Mouse (Mus musculus) left cerebral cortex, postnatal 14 days (tissue): Measurements from ENCODE around the gene Ccpg1os. TPM values are rescaled to one million over a fixed set of nuclear protein-coding genes. Genes with fewer than 3 reads are reported as not detected.

Experiments
- DNase-seq, 2 experiments: peaks; one replicate each; pipeline ENCODE4 v3.0.0; 2021 to 2022; ENCODE audit warnings: low spot score in 2 of 2, mixed read lengths in 1 of 2
- intact Hi-C: fragments of 180-260 bp; cut with DNase I; formaldehyde crosslinking; loops from one replicate; pipeline ENCODE4 v1.15.1; 2025
- total RNA-seq, 2 experiments: library from RNA; stranded (reverse); gene quantifications; 2 replicates each; pipeline ENCODE4 v1.2.3; 2021

Gene Ccpg1os
- total RNA-seq, 2 experiments from 2014 or later = 7.6 to 8.6 TPM

DNA sequence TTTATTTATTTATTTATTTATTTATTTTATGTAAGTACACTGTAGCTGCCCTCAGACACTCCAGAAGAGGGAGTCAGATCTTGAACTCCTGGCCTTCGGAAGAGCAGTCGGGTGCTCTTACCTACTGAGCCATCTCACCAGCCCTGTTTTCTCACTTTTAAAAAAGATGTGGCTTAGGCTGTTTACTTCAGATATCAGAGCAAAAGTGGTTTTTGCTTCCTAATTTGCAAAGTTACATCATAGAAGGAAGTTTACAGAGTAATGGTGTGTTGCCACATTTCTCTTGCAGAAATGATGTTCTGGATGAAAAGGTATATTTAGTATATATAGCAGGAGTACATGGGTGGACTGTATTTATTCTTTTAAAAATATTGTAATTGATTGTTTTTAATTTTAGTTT is 6.2 kb upstream of the Ccpg1os start:
- intact Hi-C loops = no loop called here
- DNase-seq = no peak

DNA sequence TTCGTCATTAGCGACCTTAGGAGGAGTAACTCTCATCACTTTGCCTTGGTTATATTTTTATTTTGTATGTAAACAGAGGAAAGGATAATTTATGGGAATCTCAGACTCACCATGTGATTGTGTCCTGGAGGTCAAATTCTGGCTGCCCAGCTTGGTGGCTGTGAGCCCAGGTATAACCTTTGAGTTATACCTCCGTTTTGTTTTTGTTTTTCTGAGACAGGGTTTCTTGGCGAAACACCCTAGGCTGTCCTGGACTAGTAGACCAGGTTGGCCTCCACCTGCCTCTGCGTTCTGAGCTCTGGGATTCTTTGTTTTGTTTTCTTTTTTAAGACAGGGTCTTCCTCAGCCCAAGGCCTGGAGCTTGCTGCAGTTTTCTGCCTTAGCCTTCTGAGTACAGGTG is 3.5 kb upstream of the Ccpg1os start:
- no peak for DNase-seq
- intact Hi-C loops = no loop called here

DNA sequence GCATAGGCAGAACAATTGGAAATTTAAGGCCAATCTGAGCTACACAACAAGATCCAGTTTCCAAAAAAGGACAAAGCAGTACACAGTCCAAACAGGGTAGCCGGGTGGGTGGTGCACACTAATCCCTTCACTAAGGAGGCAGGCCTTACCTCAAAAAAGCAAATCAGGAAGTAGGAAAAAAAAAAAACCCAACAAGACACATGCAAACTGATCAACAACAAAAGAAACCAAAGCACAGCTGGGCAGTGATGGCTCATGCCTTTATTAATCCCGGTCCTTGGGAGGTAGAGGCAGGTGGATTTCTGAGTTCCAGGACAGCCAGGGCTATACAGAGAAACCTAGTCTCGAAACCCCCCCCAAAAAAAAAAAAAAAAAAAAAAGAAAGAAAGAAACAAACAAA is 2.5 kb upstream of the Ccpg1os start:
- intact Hi-C loops = no loop called here
- DNase-seq = no peak

DNA sequence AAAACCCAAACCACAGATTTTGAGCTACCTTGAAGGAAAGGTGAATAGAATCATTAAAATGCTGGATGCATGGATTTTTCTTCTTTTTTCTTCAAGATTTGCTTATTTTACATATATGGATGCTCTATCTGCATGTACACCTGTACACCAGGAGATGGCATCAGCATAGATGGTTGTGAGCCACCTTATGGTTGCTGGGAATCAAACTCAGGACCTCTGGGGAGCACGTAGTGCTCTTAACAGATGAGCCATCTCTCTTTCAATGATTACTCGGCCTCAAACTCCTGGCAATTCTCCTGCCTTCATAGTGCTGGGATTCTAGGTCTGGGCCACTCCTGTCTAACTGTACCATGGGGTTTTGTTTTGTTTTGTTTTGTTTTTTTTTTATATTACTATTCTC is 2.1 kb downstream of the Ccpg1os start:
- intact Hi-C loops = no loop called here
- DNase-seq = no peak

DNA sequence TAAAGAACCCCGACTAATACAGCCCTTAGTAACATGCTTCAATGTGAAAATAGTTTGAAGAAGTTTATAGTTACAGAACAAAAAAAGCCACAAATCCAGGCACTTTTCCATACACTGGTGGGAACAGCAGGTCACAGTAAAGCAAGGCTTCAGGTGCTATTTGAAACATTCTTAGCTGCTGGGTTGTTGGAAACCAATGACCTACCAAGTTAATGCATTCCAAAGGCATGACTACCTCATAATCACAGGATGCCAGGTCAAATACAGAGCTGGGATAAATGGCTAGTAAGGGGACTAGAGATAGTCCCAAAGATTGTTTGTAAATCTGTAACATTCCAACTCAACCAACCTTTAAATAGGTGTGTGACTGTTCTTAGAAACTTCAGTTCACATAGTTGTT is 9.9 kb downstream of the Ccpg1os start:
- intact Hi-C loops = no loop called here

DNA sequence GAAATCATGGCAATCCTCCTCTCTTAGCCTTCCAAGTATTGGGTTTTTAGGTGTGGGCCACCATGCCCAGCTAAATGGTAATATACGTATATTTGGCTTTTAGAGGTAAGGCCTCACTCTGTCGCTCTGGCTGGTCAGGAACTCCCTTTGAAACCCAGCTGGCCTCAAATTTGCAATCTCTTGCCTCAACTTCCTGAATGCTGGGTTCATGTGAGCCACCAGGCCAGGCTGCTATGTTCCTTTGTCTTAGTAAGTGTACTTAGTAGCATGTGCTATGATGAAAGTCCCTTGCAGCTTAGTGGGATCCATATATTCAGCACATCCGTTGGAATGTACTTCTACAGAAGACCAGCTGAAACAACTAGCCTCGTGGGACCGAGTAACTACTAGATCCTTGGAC is 10.4 kb downstream of the Ccpg1os start:
- DNase-seq = no peak
- intact Hi-C loops = no loop called here

More for the DNA sequence above, 9.9 kb downstream of the Ccpg1os start:
- no peak for DNase-seq

DNA sequence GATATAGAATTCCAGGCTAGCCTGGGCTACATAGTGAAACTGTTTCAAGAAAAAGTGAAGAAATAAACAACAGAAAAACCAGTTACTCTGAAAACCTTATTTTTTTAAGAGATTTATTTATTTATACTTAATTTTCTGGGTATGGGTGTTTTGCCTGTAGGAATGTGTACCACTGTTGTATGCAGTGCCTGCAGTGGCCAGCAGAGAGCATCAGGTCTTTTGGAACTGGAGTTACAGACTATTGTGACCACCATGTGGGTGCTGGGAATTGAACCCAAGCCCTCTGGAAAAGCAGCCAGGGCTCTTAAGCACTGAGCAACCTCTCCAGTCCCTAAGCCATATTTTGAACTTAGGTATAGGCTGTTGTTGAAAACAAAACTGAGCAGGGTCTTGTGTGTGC is 12.2 kb downstream of the Ccpg1os start:
- DNase-seq = no peak
- intact Hi-C loops = no loop called here

DNA sequence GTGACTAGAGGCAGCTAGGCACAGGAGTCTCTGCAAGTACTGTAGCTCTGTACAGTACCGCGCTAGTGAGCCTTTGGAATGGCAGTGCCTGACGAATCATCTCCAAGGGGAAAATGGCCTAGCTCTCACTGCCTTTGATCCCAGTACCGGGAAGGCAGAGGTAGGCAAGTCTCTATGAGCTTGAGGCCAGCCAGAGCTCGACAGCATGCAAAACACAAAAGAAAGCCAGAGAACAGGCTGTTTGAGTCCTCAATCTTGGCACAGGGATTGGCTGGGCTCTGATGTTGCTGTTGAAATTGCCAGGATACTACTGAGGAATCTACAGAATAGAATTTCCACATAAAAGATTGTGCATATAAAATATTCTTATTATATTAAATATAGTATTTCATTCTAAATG is 12.7 kb downstream of the Ccpg1os start:
- intact Hi-C loops = no loop called here
- DNase-seq = no peak

DNA sequence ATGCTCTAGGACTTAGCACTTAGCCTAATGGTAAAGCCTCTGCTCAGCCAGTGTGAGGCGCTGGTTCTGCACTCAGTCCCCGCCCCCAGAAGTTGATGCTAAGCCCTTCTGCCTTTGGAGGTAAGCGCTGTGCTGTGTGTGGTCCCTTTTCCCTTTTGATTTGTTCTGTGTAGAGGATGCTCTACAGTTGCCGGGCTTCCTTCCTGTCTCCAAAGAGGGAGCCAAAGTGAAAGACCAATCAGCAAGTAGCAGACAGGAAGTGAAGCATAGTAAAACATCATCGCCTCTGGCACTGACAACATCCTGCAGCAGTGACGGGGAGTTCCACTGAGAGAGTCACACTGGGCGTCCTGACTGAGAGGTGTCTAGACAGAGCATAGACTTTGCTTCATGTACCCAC is 15.3 kb downstream of the Ccpg1os start:
- intact Hi-C loops = loop anchor here (5.0 to 10.0 kb wide), 2 partner anchors 122 to 205 kb away; no protein-coding TSS in a partner anchor

DNA sequence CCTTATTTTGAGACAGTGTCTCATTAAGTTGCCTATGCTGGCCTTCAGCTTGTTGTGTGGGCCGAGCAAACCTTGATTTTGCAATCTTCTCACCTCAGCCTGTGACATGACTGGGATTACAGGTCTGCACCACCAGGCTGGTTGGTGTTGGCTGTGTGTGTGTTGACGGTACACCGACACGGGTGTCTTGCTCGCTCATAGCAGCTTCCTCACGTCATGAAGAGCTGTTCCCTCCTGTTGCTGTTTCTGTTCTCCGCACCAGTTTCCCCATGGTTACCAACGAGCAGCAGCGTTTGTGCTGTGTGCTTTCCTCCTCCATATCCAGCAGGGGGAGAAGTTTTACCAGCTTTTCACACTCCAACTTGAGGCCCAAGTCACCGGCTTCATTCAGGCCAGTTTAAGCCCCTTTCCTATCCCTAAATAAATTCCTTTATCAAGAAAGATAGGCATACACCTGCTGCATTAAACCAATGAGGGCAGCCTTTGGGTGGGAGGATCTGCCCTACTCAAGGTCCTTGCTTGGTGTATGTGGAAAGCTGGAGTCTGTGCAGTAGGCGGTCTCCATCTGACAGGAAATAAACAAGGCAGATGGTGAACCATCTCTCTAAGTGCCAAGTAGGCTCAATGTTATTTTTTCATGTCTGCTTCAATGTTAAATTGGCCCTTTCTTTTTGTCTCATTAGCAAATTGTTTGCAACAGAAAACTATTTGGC is 16.7 kb downstream of the Ccpg1os start:
- intact Hi-C loops = loop anchor here (5.0 to 10.0 kb wide), 2 partner anchors 124 to 204 kb away; no protein-coding TSS in a partner anchor
- DNase-seq = peak; percentile 68 to 89

More for the DNA sequence above, 15.3 kb downstream of the Ccpg1os start:
- DNase-seq = no peak

DNA sequence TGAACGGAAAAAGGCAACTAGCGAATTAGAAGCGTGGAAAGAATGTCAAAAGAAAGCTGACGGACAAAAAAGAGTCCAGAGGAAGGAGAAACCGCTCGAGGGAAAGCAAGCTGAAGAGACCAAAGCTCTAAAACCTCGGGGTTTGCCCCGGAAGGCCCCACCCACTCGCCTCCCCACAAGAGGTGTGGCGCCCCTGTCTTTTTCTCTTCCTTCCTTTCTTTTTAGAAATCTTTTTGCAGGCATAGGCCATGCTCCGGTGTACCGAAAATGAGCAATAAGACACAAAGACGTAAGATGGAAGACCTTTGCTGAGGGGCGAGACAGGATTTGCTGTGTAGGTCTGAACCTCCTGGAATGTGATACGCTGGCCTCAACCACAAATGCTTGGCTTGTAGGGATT is 23.2 kb downstream of the Ccpg1os start:
- DNase-seq = no peak
- intact Hi-C loops = loop anchor here (10.0 kb wide), 1 partner anchor 197 kb away; no protein-coding TSS in a partner anchor

DNA sequence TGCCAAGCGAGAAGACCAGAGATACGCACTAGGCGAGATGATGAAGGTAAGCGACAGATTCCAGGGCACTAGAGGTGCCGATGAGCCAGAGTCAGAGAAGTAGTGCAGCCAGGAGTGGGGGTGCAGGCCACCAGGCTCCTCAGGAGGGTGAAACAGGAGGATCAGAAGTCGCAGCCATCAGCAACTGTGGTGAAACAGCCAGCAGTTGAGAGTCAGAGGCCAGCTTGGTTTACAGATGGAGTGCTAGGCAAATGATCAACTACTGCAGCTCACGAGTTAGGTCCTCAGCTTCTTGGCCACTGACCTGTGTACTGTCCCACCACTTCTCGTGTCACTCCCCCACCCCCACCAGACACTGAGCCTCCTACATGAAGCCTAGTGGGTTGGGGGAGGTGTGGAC is 23.8 kb downstream of the Ccpg1os start:
- intact Hi-C loops = loop anchor here (10.0 kb wide), 1 partner anchor 197 kb away; no protein-coding TSS in a partner anchor
- no peak for DNase-seq

DNA sequence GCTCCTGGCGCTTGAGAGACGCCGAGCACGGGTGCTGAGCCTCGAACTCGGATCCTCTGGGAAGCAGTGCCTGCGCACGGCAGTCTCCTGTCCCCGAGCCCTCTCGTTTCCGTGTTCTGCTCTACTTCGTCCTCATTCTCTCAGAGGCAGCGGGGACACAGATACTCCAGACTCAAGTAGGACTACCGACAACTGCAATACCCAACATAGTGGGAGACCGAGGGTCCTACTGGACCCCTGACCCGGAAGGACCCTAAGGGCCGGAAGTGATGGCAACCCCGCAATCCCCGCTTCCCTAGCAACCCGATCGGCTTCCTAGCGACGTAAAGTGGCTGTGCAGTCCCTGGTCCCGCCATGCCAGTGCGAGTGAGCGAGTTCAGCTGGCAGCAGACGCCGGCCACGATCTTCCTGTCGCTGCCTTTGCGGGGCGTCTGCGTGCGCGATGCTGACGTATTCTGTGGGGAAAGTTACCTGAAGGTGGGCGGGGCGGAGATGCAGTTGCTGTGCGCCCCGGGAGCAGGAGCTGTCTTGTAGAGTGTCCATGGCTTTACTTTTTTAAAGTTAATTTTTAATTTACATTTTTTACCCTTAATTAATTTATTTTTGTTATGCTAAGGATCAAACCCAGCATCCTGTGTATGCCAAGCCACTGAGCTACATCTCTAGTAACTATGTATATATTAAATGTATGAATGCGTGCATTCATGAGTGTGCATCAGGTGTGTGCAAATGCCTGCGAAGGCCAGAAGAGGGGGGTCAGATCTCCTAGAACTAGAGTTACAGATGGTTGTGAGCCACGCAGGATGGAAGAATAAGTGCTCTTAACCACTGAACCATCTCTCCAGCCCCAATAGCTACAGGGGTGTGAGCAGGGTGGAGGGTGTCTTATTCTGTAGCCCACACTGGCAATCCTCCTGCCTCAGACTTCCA is 26.4 kb downstream of the Ccpg1os start, which contains the start of the genes Dyx1c1 and Gm44503:
Dyx1c1 (plus strand) TSS at position 265 of the 930 bp plus-strand sequence.
Gm44503 (plus strand) TSS at position 332 of the 930 bp plus-strand sequence.
- intact Hi-C loops = no loop called here

DNA sequence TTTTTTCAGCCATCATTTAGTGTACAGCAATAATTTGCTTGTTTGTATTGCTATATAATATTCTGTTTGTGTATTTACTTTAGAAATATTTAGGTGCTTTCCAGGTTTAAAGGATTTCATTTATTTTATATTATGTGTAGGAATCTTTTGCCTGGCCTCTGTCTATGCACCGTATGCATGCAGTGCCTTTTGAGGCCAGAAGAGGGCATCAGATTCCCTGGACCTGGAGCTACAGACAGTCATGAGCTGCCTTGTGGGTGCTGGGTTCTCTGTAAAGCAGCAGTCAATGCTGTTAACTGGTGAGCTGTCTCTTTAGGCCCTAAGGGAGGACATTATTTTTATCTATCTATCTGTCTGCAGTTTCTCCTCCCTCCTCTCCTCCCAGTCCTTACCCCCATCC is 29.6 kb downstream of the Ccpg1os start:
- peak; percentile 52 to 70 for DNase-seq
- intact Hi-C loops = no loop called here

More for the DNA sequence above, 26.4 kb downstream of the Ccpg1os start, which contains the start of the genes Dyx1c1 and Gm44503:
- peak; percentile 76 to 80 for DNase-seq

DNA sequence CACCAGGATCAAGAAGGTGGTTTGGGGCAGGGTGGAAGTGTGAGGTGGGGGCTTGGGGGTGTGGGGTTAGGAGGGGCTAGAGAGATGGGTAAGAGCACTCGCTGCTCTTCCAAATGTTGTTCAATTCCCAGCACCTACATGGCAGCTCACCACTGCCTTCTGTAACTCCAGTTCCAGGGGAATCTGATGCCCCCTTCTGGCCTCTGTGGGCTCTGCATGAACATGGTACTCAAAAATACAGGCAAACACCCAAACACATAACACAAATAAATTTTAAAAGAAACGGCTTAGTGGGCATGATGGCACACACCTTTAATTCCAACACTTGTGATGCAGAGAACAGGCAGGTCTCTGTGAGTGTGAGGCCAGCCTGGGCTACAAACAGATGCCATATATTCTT is 30.4 kb downstream of the Ccpg1os start:
- intact Hi-C loops = no loop called here
- DNase-seq = no peak

DNA sequence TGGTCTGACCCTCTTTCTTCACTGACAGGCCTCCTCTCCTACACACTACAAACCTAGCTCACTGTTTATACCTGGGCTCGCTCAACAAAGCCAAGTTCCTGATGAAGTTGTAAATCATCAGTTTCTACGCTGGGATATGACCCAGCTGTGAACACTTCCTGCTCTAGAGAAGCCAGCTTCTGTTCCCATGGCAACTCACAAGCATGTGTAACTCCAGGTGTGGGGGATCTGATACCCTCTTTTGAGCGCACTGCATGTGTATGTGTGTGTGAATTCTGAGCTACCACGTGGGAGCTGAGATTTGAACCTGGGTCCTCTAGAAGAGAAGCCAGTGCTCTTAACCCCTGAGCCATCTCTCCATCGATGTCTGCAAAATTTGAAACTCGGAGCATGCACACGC is 35.6 kb downstream of the Ccpg1os start:
- no peak for DNase-seq
- intact Hi-C loops = no loop called here

DNA sequence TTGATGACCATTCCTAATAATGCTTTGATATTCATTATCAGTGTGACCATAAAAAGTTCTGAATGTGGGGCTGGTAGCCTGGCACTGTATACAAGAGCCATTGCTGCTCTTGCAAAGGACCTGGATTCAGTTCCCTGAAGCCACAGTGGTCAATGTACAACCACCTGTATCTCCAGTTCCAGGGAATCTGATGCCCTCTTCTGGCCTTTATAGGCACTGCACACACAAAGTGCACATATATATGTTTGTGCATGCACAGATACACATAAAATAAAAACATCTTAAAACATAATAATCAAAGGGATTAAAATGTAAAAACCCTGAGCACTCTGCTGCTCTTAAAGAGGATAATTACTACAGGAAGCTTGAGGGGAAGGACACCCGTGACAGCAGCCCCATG is 38.2 kb downstream of the Ccpg1os start:
- DNase-seq = no peak
- intact Hi-C loops = no loop called here

DNA sequence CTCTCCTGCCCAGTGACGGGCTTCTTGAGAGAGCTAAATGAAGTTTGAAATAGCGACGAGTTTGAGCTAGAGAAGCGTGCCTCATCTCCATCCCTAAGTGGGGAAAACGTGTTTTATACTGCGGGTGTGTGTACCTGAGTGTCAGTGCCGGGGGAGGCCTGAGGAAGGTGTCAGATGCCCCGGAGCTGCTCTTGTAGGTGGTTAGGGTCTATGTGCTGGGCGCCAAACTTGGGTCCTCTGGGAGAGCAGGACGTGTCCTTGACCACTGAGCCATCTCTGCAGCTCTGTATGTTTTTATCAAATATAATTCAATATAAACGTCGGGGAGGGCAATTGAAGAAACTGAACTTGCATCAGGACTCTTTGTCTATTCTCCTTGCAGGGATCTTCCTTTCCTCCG is 40.9 kb downstream of the Ccpg1os start:
- intact Hi-C loops = no loop called here
- no peak for DNase-seq

DNA sequence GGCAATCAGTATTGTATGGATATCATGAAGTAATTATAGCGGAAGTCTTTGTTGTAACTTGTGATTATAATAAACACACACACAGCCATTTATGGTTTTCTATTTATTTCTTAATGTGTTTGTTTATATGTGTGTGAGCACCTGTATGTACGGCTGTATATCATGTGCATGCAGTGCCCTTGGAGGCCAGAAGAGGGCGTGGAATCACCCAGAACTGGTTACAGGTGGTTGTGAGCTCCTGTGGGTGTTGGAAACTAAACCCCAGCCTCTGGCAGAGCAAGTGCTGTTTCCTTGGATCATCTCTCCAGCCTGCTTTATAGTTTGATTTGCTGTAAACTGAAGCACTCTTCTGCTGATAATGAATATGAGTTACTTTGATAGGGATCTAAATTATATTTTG is 41.8 kb downstream of the Ccpg1os start:
- peak in 1 of 2 experiments; percentile 36 for DNase-seq
- intact Hi-C loops = no loop called here

DNA sequence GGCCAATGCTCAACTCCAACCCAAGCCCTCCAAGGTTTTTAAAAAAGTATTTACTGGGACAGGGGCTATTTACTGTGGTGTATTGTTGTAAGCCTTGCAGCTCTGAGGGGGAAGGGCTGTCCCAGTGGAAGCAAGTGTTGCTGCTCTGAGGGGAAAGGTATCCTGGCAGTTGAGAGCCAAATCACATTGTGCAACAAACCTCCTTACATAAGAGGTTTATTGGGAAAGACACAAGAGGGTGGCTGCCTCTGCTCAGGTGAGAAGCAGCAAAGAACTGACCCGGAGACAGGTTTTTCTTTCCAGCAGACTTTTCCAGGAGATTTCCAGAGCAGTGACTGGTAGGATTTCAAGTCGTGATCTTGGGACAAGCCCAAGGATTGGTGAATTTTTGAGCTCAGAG is 48.9 kb downstream of the Ccpg1os start:
- intact Hi-C loops = no loop called here
- no peak for DNase-seq
